Mouse (Mus musculus) lung, adult 2 months (tissue): ENCODE data around the gene Npl. TPM values are rescaled to one million over a fixed set of nuclear protein-coding genes. Genes with fewer than 3 reads are reported as not detected.

Experiments
- DNase-seq: peaks from one replicate; pipeline ENCODE4 v3.0.0; 2022
- H3K4me1 ChIP-seq: fragments of 200-500 bp; 2 replicates; pipeline ENCODE4 v1.6.1; 2011; ENCODE audit warnings: low read length; ENCODE audit not compliant: control insufficient read depth, insufficient read depth
- H3K4me3 ChIP-seq: fragments of 200-500 bp; replicated peaks from 2 replicates; pipeline ENCODE3; 2011; ENCODE audit warnings: low read depth, mild to moderate bottlenecking, control low read depth, low read length; ENCODE audit errors: extremely low read depth
- CTCF ChIP-seq: fragments of 200-500 bp; IDR thresholded peaks from 2 replicates; pipeline ENCODE4 v1.5.1; 2011; ENCODE audit warnings: mild to moderate bottlenecking, low read length, control low read depth; ENCODE audit not compliant: insufficient read depth
- POLR2A ChIP-seq: fragments of 200-500 bp; IDR thresholded peaks from 2 replicates; pipeline ENCODE4 v1.6.1; 2011; ENCODE audit warnings: low read depth, mild to moderate bottlenecking, control low read depth, low read length, borderline replicate concordance; ENCODE audit errors: extremely low read depth
- WGBS: fragments of 180-500 bp; shearing (Covaris S2); methylation state at CpG from one replicate; pipeline ENCODE4 v1.1.7; 2018; 5-methylcytosine and 5-hydroxymethylcytosine counted together
- polyA plus RNA-seq: library from polyadenylated mRNA; depleted of rRNA; stranded (reverse); fragments of >200 nt; gene quantifications from 2 replicates; pipeline ENCODE4 v1.2.3, GENCODE M21; 2012; rRNA removed

Gene Npl
- polyA plus RNA-seq, 1 experiment: 1.1 TPM

GRCm38 (mm10) chr1:153480386-153481024 lies 69.3 kb downstream of the Npl start:
- Histone ChIP-seq H3K4me3 (no peak overlapping the region), H3K4me1 (peaks cover 8% of the 10 kb centered on the region)
- 38% methylated on average over 1 of the region's 1 CpGs for WGBS
- DNase-seq: peak; percentile 65
- TF ChIP-seq CTCF: peak; percentile 84
- TF ChIP-seq POLR2A: no peak

GRCm38 (mm10) chr1:153479296-153479695 lies 70.5 kb downstream of the Npl start:
- DNase-seq: no peak
- WGBS: 88% methylated on average over 1 of the region's 1 CpGs
- no peak overlapping the region for H3K4me3 ChIP-seq
- TF ChIP-seq CTCF (no peak), POLR2A (no peak)
- H3K4me1 ChIP-seq: peaks cover 3% of the 10 kb centered on the region

GRCm38 (mm10) chr1:153461796-153462195 lies 88.0 kb downstream of the Npl start:
- TF ChIP-seq POLR2A (no peak), CTCF (no peak)
- no peaks in the 10 kb centered on the region for H3K4me1 ChIP-seq
- WGBS: 80% methylated on average over 1 of the region's 1 CpGs
- no peak for DNase-seq
- no peak overlapping the region for H3K4me3 ChIP-seq

GRCm38 (mm10) chr1:153456137-153456536 lies 93.7 kb downstream of the Npl start:
- no peak for TF ChIP-seq CTCF
- no peak for TF ChIP-seq POLR2A
- DNase-seq: no peak
- no peak overlapping the region for H3K4me3 ChIP-seq
- H3K4me1 ChIP-seq: no peaks in the 10 kb centered on the region
- WGBS: 89% methylated on average over 5 of the region's 5 CpGs

- DNase-seq: no peak
- WGBS: 80% methylated on average over 3 of the region's 3 CpGs
- no peak overlapping the region for H3K4me3 ChIP-seq
- no peaks in the 10 kb centered on the region for H3K4me1 ChIP-seq
- TF ChIP-seq POLR2A (no peak), CTCF (no peak)
Measured at GRCm38 (mm10) chr1:153453146-153453642, 96.7 kb downstream of the Npl start.

Other genes with a start within 250 kb of the Npl start
- gene Lamc1, start 217.3 kb downstream of the Npl start, polyA plus RNA-seq: 101 and 116 TPM in 2 replicates
- 0.13 and 0.28 TPM in 2 replicates for gene Shcbp1l, start 124.9 kb downstream of the Npl start, polyA plus RNA-seq
- 8.0 and 16.1 TPM in 2 replicates for gene Dhx9, start 62.4 kb downstream of the Npl start, polyA plus RNA-seq
- 0.01 TPM in 1 of 2 replicates, not detected in the other for gene Rgs8, start 103.0 kb upstream of the Npl start, polyA plus RNA-seq
- 0.71 and 0.76 TPM in 2 replicates for gene Rgs16, start 190.3 kb upstream of the Npl start, polyA plus RNA-seq
- 4.7 and 10.1 TPM in 2 replicates for gene Rnasel, start 199.4 kb upstream of the Npl start, polyA plus RNA-seq